9 mouse cellular contexts compared by ENCODE assay signal in genomic region chr16:4632050-4632449, GRCm38 (mm10). TPM values are rescaled to one million over a fixed set of nuclear protein-coding genes. Genes with fewer than 3 reads are reported as not detected.
DNase-seq lines count a peak whose midpoint lies in the region; ATAC-seq lines count a peak whose summit lies in the region.
"Had no signal": no experiment of that assay in that cellular context is flagged by ENCODE, and none has a peak within 500 bp of the region (broad histone marks: within the 10 kb centered on the region; RNA-seq: fewer than 3 reads in every experiment).

No protein-coding gene starts in this region.

- no peak for ATAC-seq in liver, embryonic 11.5 days (replicated peaks; ENCODE audit: low FRiP score)

- WGBS in liver, embryonic 11.5 days = 50% methylated on average over 7 of the region's 7 CpGs

- H3K4me1 ChIP-seq in liver, embryonic 11.5 days (replicated peaks; ENCODE audit: control insufficient read depth, insufficient read depth, low read length) = 0 out of 2 replicates have a peak, but pooled peaks cover 2% of the 10 kb centered on the region

- no peaks in the 10 kb centered on the region for H3K27me3 ChIP-seq in liver, embryonic 11.5 days (replicated peaks; ENCODE audit: control insufficient read depth, insufficient read depth, low read length)
- H3K27me3 ChIP-seq: liver, embryonic 13.5 days had no signal

- H3K36me3 ChIP-seq in liver, embryonic 11.5 days (ENCODE audit: control insufficient read depth, insufficient read depth, low read length) = peaks cover 2% of the 10 kb centered on the region; the same call in 1 of the 2 replicates

- no peaks in the 10 kb centered on the region for H3K9me3 ChIP-seq in liver, embryonic 11.5 days (ENCODE audit: control insufficient read depth, low read length)
- H3K9me3 ChIP-seq: liver, embryonic 13.5 days had no signal

- H3K27ac ChIP-seq in liver, embryonic 11.5 days (ENCODE audit: low read depth, low read length) = no peak overlapping the region
- H3K27ac ChIP-seq: liver, embryonic 13.5 days had no signal

- no peak overlapping the region for H3K9ac ChIP-seq in liver, embryonic 11.5 days (ENCODE audit: low read depth, low read length)
- H3K9ac ChIP-seq: liver, embryonic 13.5 days had no signal

- DNase-seq in liver = peak; percentile 51
- no peak for DNase-seq in liver, embryonic 11.5 days (ENCODE audit: low spot score)
- peak; percentile 57 for DNase-seq in embryo, embryonic 10.5 days (ENCODE audit: low spot score)
- DNase-seq in kidney, adult 9 months = peak; percentile 75
- peak; percentile 57 for DNase-seq in lung, postnatal 25 days (ENCODE audit: low spot score)
- no peak for DNase-seq in frontal cortex, adult 2 months (ENCODE audit: extremely low spot score in 1 of 2, low spot score in 1 of 2)
- DNase-seq in urinary bladder, postnatal 36 days (ENCODE audit: low spot score in 2 of 2) = no peak
- no peak for DNase-seq in layer of hippocampus, adult 8-10 months (ENCODE audit: low spot score in 2 of 2)
- DNase-seq: liver, embryonic 13.5 days had no signal

- no peak overlapping the region for H3K4me2 ChIP-seq in liver, embryonic 11.5 days
- H3K4me2 ChIP-seq: liver, embryonic 13.5 days had no signal

- no peak overlapping the region for H3K4me3 ChIP-seq in liver, embryonic 11.5 days (ENCODE audit: low read depth, low read length)
- H3K4me3 ChIP-seq: liver, embryonic 13.5 days had no signal

RNA-seq across cellular contexts. Expression of gene Pam16, which starts 7.3 kb away (rescaled TPM):
- polyA plus RNA-seq in liver, embryonic 11.5 days (2014; fragmentation: Nextera tagmentation; extraction: Ambion mirVana) = 110 and 116 TPM in 2 replicates
- polyA plus RNA-seq in frontal cortex, adult 2 months (2012; rRNA removed) = 95.5 and 119 TPM in 2 replicates
- 100 to 1,000 TPM in 1 of 4 experiments, 10 to 100 TPM in 3; 81.5 to 100 (median 89.5) TPM for total RNA-seq in layer of hippocampus, adult 8-10 months (2022)

RNA-seq across cellular contexts. Expression of gene Vasn, which starts 7.7 kb away (rescaled TPM):
- polyA plus RNA-seq in liver, embryonic 11.5 days (2014; fragmentation: Nextera tagmentation; extraction: Ambion mirVana) = 9.3 and 9.4 TPM in 2 replicates
- 5.9 and 6.9 TPM in 2 replicates for polyA plus RNA-seq in frontal cortex, adult 2 months (2012; rRNA removed)
- 10 to 100 TPM in 1 of 4 experiments, 1 to 10 TPM in 3; 4.8 to 10.2 (median 6.7) TPM for total RNA-seq in layer of hippocampus, adult 8-10 months (2022)

RNA-seq across cellular contexts. Expression of gene Dnaja3, which starts 7.7 kb away (rescaled TPM):
- polyA plus RNA-seq in liver, embryonic 11.5 days (2014; fragmentation: Nextera tagmentation; extraction: Ambion mirVana) = 104 and 111 TPM in 2 replicates
- polyA plus RNA-seq in frontal cortex, adult 2 months (2012; rRNA removed) = 51.2 and 51.9 TPM in 2 replicates
- 10 to 100 TPM; 59.6 to 68.7 (median 64.4) TPM for total RNA-seq in layer of hippocampus, adult 8-10 months (2022)

RNA-seq across cellular contexts. Expression of gene Glis2, which starts 37.5 kb away (rescaled TPM):
- polyA plus RNA-seq in liver, embryonic 11.5 days (2014; fragmentation: Nextera tagmentation; extraction: Ambion mirVana) = 10.8 and 11.7 TPM in 2 replicates
- polyA plus RNA-seq in frontal cortex, adult 2 months (2012; rRNA removed) = 17.9 and 19.1 TPM in 2 replicates
- 10 to 100 TPM; 10.9 to 18.4 (median 11.9) TPM for total RNA-seq in layer of hippocampus, adult 8-10 months (2022)

RNA-seq across cellular contexts. Expression of gene Coro7, which starts 47.5 kb away (rescaled TPM):
- polyA plus RNA-seq in liver, embryonic 11.5 days (2014; fragmentation: Nextera tagmentation; extraction: Ambion mirVana) = 17.4 and 18.7 TPM in 2 replicates
- 100 and 112 TPM in 2 replicates for polyA plus RNA-seq in frontal cortex, adult 2 months (2012; rRNA removed)
- 100 to 1,000 TPM in 1 of 4 experiments, 10 to 100 TPM in 3; 81.9 to 101 (median 90.3) TPM for total RNA-seq in layer of hippocampus, adult 8-10 months (2022)

Comparison
In these comparisons a context has a peak if more than half of its experiments do, and no peak if none do; other contexts are left out.
1. DNase-seq: peak in liver (single experiment), embryo, embryonic 10.5 days (single experiment), kidney, adult 9 months (single experiment) and lung, postnatal 25 days (single experiment); none in liver, embryonic 11.5 days (single experiment), frontal cortex, adult 2 months (0 of 2), urinary bladder, postnatal 36 days (0 of 2) and layer of hippocampus, adult 8-10 months (0 of 2).